Mouse (Mus musculus): ENCODE measurements around the gene Adk.
"Not testable (repeated sequence)": the region's sequence is repeated elsewhere in the genome, so short reads cannot be mapped to it uniquely, and the experiment has no call there.

The Adk gene

DNA sequence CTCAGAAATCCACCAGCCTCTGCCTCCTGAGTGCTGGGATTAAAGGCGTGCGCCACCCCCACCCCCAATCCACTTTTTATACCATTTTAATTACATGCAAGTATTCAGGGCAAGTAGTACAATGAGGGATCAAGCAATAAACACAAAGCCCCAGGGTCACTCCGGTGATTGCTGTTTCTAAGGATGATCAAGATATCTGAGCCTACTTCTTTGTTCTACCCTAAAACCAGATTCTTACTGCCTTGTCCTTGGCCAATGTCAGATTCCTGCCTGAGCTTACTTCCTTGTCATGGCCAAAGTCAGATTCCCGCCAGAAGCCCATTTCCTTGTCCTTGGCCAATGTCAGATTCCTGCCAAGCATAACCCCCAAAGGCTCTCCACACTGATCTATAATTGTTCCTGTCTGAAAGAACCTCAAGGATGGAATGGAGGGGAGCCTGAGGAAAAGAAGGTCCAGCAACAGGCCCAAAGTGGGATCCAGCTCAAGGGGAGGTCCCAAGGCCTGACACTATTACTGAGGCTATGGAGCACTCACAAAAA lies 422.3 kb downstream of the Adk start:
- in situ Hi-C loops (cut with MboI, MseI), result not testable (repeated sequence)

DNA sequence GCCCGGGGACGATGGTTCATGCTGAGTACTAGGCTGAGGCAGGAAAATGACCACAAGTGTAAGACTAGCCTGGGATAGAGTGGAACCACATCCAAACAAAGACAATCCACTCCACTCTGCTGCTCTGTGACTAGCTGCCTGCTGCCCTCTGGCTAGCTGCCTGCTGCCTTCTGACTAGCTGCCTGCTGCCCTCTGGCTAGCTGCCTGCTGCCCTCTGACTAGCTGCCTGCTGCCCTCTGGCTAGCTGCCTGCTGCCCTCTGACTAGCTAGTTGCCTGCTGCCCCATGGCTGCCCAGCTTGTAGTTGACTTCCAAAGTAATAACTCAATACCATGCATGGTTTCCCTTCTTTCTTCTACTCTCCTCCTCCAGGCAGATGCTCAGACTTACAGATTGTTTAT lies 424.8 kb downstream of the Adk start:
- in situ Hi-C loops (cut with MboI, MseI), result no loop called here

DNA sequence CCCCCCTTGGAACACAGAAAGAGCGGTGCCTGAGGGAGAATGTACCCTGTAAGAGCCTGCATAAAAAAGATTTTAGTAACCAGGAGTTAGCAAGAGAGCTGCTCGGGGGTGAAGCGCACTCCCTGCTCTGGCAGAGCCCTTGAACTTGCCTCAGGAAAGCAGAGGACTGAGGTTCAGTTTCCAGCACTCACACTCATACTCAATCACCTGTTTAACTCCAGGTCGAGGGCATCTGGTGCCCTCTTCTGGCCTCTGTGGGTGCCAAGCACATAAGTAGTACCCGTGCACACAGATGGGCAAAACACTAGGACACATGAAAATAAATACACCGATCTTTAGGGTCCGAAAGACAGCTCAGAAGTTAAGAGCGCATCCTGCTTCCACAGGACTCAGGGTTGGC lies 427.2 kb downstream of the Adk start:
- in situ Hi-C loops (cut with MboI, MseI), result no loop called here

DNA sequence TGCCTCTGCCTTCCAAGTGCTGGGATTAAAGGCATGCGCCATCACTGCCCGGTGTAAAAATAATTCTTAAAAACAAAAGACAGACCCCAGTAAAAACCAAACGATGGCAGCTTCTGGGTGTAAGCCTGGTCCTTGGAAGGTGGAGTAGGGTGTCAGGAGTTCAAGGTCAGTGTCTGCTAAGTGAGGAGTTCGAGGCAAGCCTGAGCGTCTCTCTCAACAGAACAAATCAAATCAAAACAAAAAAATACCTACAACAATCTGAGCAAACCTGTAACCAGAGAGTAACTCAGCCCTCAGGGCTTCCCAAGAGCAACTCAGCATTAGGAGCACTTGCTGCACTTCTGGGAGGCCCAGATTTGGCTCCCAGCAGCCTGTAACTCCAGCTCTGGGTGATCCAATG lies 427.8 kb downstream of the Adk start:
- in situ Hi-C loops (cut with MboI, MseI), result no loop called here

DNA sequence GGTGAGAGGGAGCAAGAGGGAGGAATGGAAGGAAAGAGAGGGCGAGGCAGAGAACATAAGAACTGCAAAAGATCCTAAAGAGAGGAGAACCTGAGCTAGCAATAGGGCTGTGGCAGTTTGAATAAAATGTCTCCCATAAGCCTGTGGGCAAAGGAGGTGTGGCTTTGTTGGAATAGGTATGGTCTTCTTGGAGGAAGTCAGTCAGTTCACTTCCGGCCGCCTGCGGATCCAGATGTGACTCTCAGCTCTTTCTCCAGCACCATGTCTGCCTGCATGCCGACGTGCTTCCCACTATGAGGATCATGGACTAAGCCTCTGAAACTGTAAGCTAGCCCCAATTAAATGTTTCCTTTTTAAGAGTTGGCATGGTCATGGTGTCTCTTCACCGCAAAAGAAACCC lies 428.9 kb downstream of the Adk start, which contains the start of gene Kat6b:
Kat6b (plus strand) TSS at position 204 of the 400 bp plus-strand sequence.
- in situ Hi-C loops (cut with MboI, MseI), result no loop called here

DNA sequence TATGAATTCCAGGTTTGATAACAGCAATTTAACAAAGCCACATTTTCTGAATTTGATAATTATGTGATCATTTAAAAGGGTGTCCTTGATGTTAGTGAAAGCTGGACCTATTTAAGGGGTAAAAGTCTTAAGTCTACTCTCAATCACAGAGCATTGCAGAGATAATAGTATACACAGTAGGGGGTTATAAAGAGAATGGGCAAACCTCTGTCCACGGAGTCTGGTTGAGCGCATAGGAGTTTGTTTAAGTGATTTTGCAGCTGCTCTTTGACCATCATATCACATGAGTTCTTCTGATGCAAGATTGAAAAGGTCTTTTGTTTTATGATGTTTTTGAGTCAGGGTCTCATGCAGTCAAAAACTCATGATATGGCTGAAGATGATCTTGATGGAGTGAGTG lies 431.8 kb downstream of the Adk start:
- in situ Hi-C loops (cut with MboI, MseI), result no loop called here

DNA sequence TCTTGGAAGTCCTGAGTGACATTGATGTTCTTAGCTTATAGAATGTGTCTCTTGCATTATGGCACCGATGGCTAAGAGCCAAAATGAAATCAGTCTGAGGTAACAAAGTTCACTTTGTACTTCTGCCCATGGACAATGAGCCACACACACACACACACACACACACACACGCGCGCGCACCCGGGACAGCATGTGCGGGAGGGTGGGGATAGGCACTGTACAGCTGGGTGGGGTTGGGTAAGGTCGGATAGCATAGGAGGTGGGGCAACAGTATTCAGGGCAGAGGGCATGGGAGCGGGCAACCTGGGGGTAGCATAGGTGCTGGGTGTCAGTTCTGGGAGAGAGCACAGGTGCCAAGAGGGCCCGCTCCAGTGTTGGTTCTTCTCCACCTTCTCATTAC lies 432.3 kb downstream of the Adk start:
- in situ Hi-C loops (cut with MboI, MseI), result no loop called here

DNA sequence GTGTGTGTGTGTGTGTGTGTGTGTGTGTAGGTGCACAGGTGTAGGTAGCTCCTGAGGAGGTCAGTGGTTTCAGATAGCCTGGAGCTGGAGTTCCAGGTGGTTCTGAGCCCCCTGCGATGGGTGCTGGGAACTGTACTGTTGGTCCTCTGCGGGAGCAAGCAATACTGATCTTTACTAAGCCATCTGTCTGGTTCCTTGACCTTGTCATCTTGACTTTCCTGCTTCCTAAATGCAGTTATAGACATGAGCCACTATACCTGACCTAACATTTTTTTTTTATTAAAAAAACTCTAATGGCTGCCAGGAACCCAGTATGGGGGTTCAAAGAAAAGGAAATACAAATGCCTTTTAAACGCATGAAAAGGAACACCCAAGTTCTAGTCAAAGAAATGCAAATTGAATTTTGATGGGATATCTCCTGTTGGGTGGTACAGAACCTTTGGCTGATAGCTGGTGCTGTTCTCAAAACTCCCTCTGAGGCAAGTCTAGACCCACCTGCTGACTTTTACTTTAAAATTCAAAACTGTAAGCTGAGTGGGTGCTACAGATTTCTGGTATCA lies 433.7 kb downstream of the Adk start:
- in situ Hi-C loops (cut with MboI, MseI), result no loop called here

DNA sequence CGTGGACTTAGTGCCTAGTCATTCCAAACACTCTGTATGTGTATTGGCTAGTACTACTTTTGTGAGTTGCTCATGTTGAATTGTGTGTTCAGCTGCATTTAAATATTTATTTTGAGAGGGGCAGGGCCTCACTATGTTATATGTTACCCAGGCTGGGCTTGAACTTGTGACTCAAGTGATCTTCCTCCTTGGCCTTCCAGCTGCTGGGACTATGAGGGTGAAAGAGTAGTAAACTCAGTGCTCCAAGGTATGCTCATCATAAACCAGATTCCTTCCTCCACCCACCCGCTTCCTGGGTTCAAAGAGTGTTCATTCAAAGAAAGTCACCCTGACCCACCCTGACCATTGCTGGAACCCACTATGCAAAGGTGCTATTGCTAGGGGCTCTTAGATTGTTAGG lies 434.8 kb downstream of the Adk start:
- in situ Hi-C loops (cut with MboI, MseI), result not testable (repeated sequence)

DNA sequence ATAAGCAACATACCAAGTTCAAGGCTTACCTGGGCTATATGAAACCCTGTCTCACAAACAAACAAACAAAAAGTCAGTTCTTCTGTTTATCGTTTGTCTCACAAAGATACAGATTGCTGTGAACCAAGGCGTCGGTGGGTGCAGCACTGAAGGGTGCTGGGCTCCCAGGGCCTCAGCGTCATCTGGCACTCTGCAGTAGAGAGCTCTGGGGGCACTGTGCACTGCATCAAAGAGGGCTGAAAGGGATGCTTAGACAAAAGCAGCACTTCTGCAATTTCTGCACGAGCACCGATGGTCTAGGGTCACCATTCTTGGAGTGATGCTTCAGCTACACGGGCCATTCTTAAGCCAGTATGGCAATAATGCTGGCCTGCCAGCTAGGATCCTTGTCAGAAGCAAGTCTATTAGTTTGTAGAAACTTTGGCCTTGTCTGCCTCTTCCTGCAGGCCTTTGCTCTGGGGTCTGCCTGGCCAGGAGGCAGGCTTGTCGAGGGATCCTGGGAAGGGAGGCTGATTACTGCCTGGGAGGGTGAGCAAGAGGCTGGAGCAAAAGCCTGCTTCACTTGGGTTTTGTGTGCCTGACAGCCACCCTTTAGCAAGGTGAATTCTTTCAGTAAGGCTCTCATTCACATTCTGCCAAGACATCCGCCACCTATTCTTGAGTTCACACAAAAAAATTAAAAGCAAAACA lies 436.2 kb downstream of the Adk start:
- in situ Hi-C loops (cut with MboI, MseI), result not testable (repeated sequence)

DNA sequence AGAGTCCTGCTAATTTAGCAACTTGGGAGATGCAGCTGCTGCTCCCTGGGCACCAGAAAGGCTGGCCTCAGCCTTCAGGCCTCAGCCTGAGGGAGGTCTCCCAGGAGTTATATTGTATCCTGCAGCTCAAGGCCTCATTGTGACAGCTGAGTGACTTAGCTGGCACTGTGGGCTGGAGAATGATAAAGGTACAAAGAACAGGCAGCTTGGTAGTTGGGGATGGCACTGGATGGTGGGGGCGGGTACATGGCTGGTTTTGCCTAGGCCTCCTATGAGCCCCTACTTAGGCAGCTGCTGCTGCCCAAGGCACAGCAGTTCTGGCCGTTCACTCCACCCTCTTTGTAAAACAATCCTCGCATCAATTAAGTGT lies 436.7 kb downstream of the Adk start:
- in situ Hi-C loops (cut with MboI, MseI), result no loop called here

DNA sequence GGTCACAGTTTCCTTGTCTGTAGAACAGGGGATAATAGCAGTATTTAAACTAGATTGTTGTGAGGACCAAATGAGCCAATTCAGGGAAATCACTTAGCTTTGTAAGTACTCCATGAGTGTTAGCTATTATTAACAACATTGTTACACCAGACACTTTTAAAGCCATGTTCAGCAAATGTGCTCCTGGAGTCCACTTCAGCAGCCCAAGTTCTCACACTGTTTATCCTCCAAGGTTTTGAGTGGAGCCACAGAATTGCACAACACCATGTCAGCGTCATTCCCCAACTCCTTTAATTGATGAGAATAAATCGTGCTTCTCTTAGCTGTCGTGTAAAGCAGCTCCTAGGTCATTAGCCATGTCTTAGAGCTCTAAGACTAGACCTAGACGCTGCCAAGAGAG lies 437.8 kb downstream of the Adk start:
- in situ Hi-C loops (cut with MboI, MseI), result no loop called here
